Comparison of ENCODE assay signal across 8 mouse cellular contexts in the genomic region with DNA sequence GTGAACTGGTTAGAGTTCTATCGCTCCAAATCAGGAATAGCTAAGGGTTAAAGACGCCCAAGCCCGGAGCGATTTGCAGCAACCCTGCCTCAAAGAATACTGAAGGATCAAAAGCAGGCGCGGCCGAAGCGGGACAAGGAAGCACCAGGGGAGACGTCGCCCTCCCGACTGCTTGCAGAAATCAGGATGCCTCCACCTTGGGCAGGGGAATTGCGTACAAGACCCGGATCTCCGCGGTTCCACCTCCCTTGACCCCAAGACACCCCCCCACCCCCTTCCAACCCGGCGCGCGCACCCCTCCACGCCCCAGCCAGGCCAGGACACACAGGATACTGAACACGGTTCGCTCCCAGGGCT. TPM values are rescaled to one million over a fixed set of nuclear protein-coding genes. Genes with fewer than 3 reads are reported as not detected.
A peak's percentile ranks its signal among the peaks of the same experiment; 100 is the strongest.
DNase-seq lines count a peak whose midpoint lies in the region; ATAC-seq and TF ChIP-seq lines count a peak whose summit lies in the region.

No protein-coding gene starts in this region.

- no peak for TF ChIP-seq POLR2A in CH12.LX (IDR thresholded peaks at IDR 0.05; ENCODE audit: low read depth, low read length)
- no peak for TF ChIP-seq POLR2A in embryonic fibroblast, embryonic 13.5 days (IDR thresholded peaks at IDR 0.05; ENCODE audit: low read depth, low read length)
- TF ChIP-seq POLR2A in small intestine, adult 2 months (IDR thresholded peaks at IDR 0.05; ENCODE audit: low read depth, low read length) = no peak

- peaks cover 39% of the 10 kb centered on the region for H3K4me1 ChIP-seq in heart, embryonic 13.5 days
- peaks cover 4 to 59% of the 10 kb centered on the region in 2 experiments; a peak in 3 of 4 replicates for H3K4me1 ChIP-seq in CH12.LX (ENCODE audit: control insufficient read depth in 1 of 2, insufficient read depth in 2 of 2)
- peaks cover 12% of the 10 kb centered on the region for H3K4me1 ChIP-seq in embryonic fibroblast, embryonic 13.5 days (ENCODE audit: control insufficient read depth, insufficient read depth, low read length)
- peaks cover 19% of the 10 kb centered on the region for H3K4me1 ChIP-seq in limb, embryonic 13.5 days
- H3K4me1 ChIP-seq in small intestine, adult 2 months (ENCODE audit: control insufficient read depth, insufficient read depth, insufficient read length, low read length) = peaks cover 26% of the 10 kb centered on the region

- no peaks in the 10 kb centered on the region for H3K27me3 ChIP-seq in heart, embryonic 13.5 days (replicated peaks)
- no peaks in the 10 kb centered on the region for H3K27me3 ChIP-seq in CH12.LX (replicated peaks)
- no peaks in the 10 kb centered on the region for H3K27me3 ChIP-seq in limb, embryonic 13.5 days
- no peaks in the 10 kb centered on the region for H3K27me3 ChIP-seq in small intestine, adult 2 months (ENCODE audit: control insufficient read depth, insufficient read depth, low read length)

- H3K4me3 ChIP-seq in heart, embryonic 13.5 days = peak overlapping the region; percentile 74
- H3K4me3 ChIP-seq in CH12.LX (replicated peaks in 1 of 3; ENCODE audit: low read depth in 2 of 3, low read length in 2 of 3, poor library complexity in 1 of 3) = peak overlapping the region; percentile 65 to 81 (median 72)
- H3K4me3 ChIP-seq in embryonic fibroblast, embryonic 13.5 days (ENCODE audit: insufficient read depth, low read length) = peak overlapping the region; percentile 93
- peak overlapping the region; percentile 63 for H3K4me3 ChIP-seq in limb, embryonic 13.5 days
- peak overlapping the region; percentile 84 for H3K4me3 ChIP-seq in small intestine, adult 2 months (ENCODE audit: low read depth, low read length)

- no peak for DNase-seq in heart, adult 11 months
- peak; percentile 23 for DNase-seq in CH12.LX (ENCODE audit: extremely low read depth)
- DNase-seq in cerebellum, postnatal 14 days = no peak
- DNase-seq in right cerebral cortex, postnatal 14 days = no peak

- dilution Hi-C loops in CH12.LX (cut with MboI; ENCODE audit: extremely low pct_ligation_motif_present, extremely low pct_unique_long_range_greater_than_20kb, low sequenced_read_pairs) = no loop called here

- H3K27ac ChIP-seq in heart, embryonic 13.5 days (replicated peaks) = peak overlapping the region; percentile 90
- H3K27ac ChIP-seq in CH12.LX (ENCODE audit: insufficient read depth, low read depth) = no peak overlapping the region
- peak overlapping the region; percentile 55; the same call in 1 of the 2 replicates for H3K27ac ChIP-seq in embryonic fibroblast, embryonic 13.5 days (ENCODE audit: insufficient read depth, low read length)
- peak overlapping the region; percentile 75 for H3K27ac ChIP-seq in limb, embryonic 13.5 days
- peak overlapping the region; percentile 70 for H3K27ac ChIP-seq in small intestine, adult 2 months (ENCODE audit: insufficient read depth, low read depth, low read length)

- no peak for ATAC-seq in heart, embryonic 13.5 days (ENCODE audit: extremely low read depth, insufficient number of reproducible peaks, low FRiP score, low TSS enrichment)
- ATAC-seq in limb, embryonic 13.5 days (ENCODE audit: low FRiP score, low read depth) = no peak; the same call in 1 of the 2 replicates

- TF ChIP-seq CTCF in CH12.LX (conservative IDR thresholded peaks at IDR 0.05 in 1 of 2, IDR thresholded peaks at IDR 0.05 in 1 of 2; ENCODE audit: low read depth in 2 of 2, low read length in 2 of 2) = no peak
- no peak for TF ChIP-seq CTCF in embryonic fibroblast, embryonic 13.5 days (IDR thresholded peaks at IDR 0.05; ENCODE audit: borderline replicate concordance, insufficient read depth, low read length)
- TF ChIP-seq CTCF in small intestine, adult 2 months (IDR thresholded peaks at IDR 0.05; ENCODE audit: extremely low read depth, insufficient read length, insufficient replicate concordance, low read depth, low read length) = no peak

- H3K79me2 ChIP-seq in CH12.LX (replicated peaks; ENCODE audit: control insufficient read depth, extremely low read depth, insufficient read depth, poor library complexity, severe bottlenecking) = peaks cover 6% of the 10 kb centered on the region; the same call in 1 of the 2 replicates

- H3K4me2 ChIP-seq in heart, embryonic 13.5 days = peak overlapping the region; percentile 76
- peak overlapping the region; percentile 81; the same call in 1 of the 2 replicates for H3K4me2 ChIP-seq in CH12.LX (ENCODE audit: insufficient read depth, low read depth, poor library complexity, severe bottlenecking)
- H3K4me2 ChIP-seq in limb, embryonic 13.5 days (replicated peaks) = peak overlapping the region; percentile 79

- TF ChIP-seq EP300 in CH12.LX (IDR thresholded peaks at IDR 0.05; ENCODE audit: low read length) = no peak

- in situ Hi-C loops in CH12.LX (cut with MboI; ENCODE audit: low pct_ligation_motif_present, low pct_unique_long_range_greater_than_20kb, low sequenced_read_pairs) = no loop called here

- under 1% methylated on average over 22 of the region's 22 CpGs for WGBS in heart, embryonic 13.5 days
- under 1% methylated on average over 22 of the region's 22 CpGs for WGBS in limb, embryonic 13.5 days
- WGBS in small intestine, adult 2 months = under 1% methylated on average over 22 of the region's 22 CpGs

- no peaks in the 10 kb centered on the region for H3K9me3 ChIP-seq in heart, embryonic 13.5 days
- no peaks in the 10 kb centered on the region for H3K9me3 ChIP-seq in CH12.LX (replicated peaks; ENCODE audit: low read length)
- no peaks in the 10 kb centered on the region for H3K9me3 ChIP-seq in limb, embryonic 13.5 days

- 0 out of 2 replicates have a peak, but pooled peaks cover 2% of the 10 kb centered on the region for H3K36me3 ChIP-seq in heart, embryonic 13.5 days
- peaks cover 0 to 13% of the 10 kb centered on the region in 2 experiments for H3K36me3 ChIP-seq in CH12.LX (replicated peaks in 1 of 2; ENCODE audit: control insufficient read depth in 1 of 2, insufficient read depth in 1 of 2, low read length in 1 of 2)
- H3K36me3 ChIP-seq in limb, embryonic 13.5 days = no peaks in the 10 kb centered on the region
- 0 out of 2 replicates have a peak, but pooled peaks cover 3% of the 10 kb centered on the region for H3K36me3 ChIP-seq in small intestine, adult 2 months (ENCODE audit: control insufficient read depth, insufficient read depth, low read length)

- TF ChIP-seq RAD21 in CH12.LX (IDR thresholded peaks at IDR 0.05; ENCODE audit: low read depth, low read length) = no peak

- peak overlapping the region; percentile 91 for H3K9ac ChIP-seq in heart, embryonic 13.5 days
- H3K9ac ChIP-seq in CH12.LX (ENCODE audit: insufficient read depth, low read depth) = peak overlapping the region; percentile 69
- peak overlapping the region; percentile 81 for H3K9ac ChIP-seq in limb, embryonic 13.5 days

TF ChIP-seq in CH12.LX, 34 proteins besides CTCF, POLR2A, EP300 and RAD21:
- TF ChIP-seq E2F4 (IDR thresholded peaks at IDR 0.05; ENCODE audit: insufficient replicate concordance, low read depth, low read length) (no peak), CHD2 (IDR thresholded peaks at IDR 0.05; ENCODE audit: low read length) (no peak), RCOR1 (conservative IDR thresholded peaks at IDR 0.05; ENCODE audit: low read depth, low read length) (no peak), KAT2A (IDR thresholded peaks at IDR 0.05; ENCODE audit: insufficient replicate concordance, low read length) (no peak), MAX (IDR thresholded peaks at IDR 0.05; ENCODE audit: low read length) (no peak)

RNA-seq across cellular contexts. Expression of a gene that starts 0.4 kb away (rescaled TPM):
- 125 and 133 TPM in 2 replicates for polyA plus RNA-seq in heart, embryonic 13.5 days (2015; fragmentation: Nextera tagmentation; extraction: Ambion mirVana)
- 34.0 and 38.4 TPM in 2 replicates for total RNA-seq in CH12.LX (2012; rRNA removed)
- 125 and 145 TPM in 2 replicates for total RNA-seq in CH12.LX (2014; rRNA removed)
- 64.8 and 66.7 TPM in 2 replicates for polyA plus RNA-seq in CH12.LX (2012; ENCODE audit: insufficient read length, low read depth)
- polyA plus RNA-seq in embryonic fibroblast, embryonic 13.5 days (2011; ENCODE audit: insufficient read length, low read depth, missing spikeins) = 59.2 and 68.0 TPM in 2 replicates
- 219 and 235 TPM in 2 replicates for polyA plus RNA-seq in limb, embryonic 13.5 days (2015; fragmentation: Nextera tagmentation; extraction: Ambion mirVana)
- 60.7 and 101 TPM in 2 replicates for polyA plus RNA-seq in small intestine, adult 2 months (2012; rRNA removed)

RNA-seq across cellular contexts. Expression of a gene that starts 39.7 kb away (rescaled TPM):
- polyA plus RNA-seq in heart, embryonic 13.5 days (2015; fragmentation: Nextera tagmentation; extraction: Ambion mirVana) = 45.5 and 49.4 TPM in 2 replicates
- 52.4 and 53.9 TPM in 2 replicates for total RNA-seq in CH12.LX (2012; rRNA removed)
- 51.5 and 53.4 TPM in 2 replicates for total RNA-seq in CH12.LX (2014; rRNA removed)
- 43.1 and 60.9 TPM in 2 replicates for polyA plus RNA-seq in CH12.LX (2012; ENCODE audit: insufficient read length, low read depth)
- polyA plus RNA-seq in embryonic fibroblast, embryonic 13.5 days (2011; ENCODE audit: insufficient read length, low read depth, missing spikeins) = 43.6 and 53.1 TPM in 2 replicates
- polyA plus RNA-seq in limb, embryonic 13.5 days (2015; fragmentation: Nextera tagmentation; extraction: Ambion mirVana) = 72.8 and 79.7 TPM in 2 replicates
- polyA plus RNA-seq in small intestine, adult 2 months (2012; rRNA removed) = 1.3 and 4.4 TPM in 2 replicates
